Mouse (Mus musculus): ENCODE measurements around the gene Sycp2. TPM values are rescaled to one million over a fixed set of nuclear protein-coding genes. Genes with fewer than 3 reads are reported as not detected.
A peak's percentile ranks its signal among the peaks of the same experiment; 100 is the strongest.
"Not testable (repeated sequence)": the region's sequence is repeated elsewhere in the genome, so short reads cannot be mapped to it uniquely, and the experiment has no call there.

Sycp2 gene
- total RNA-seq, 2 experiments from 2014 or later, result 0.38 to 0.80 TPM

- peak; percentile 30 to 57 for DNase-seq (ENCODE audit: low spot score in 2 of 2)
Measured at GRCm38 (mm10) chr2:178413481-178414260, 6.2 kb upstream of the Sycp2 start.

- DNase-seq (ENCODE audit: low spot score in 2 of 2), result peak; percentile 37 to 42
Measured at GRCm38 (mm10) chr2:178413081-178413480, 5.6 kb upstream of the Sycp2 start.

- DNase-seq (ENCODE audit: low spot score in 2 of 2), result peak in 1 of 2 experiments; percentile 10
Measured at GRCm38 (mm10) chr2:178412598-178412997, 5.1 kb upstream of the Sycp2 start.

- peak in 1 of 2 experiments; percentile 2 for DNase-seq (ENCODE audit: low spot score in 2 of 2)
Measured at GRCm38 (mm10) chr2:178410286-178410685, 2.8 kb upstream of the Sycp2 start.

GRCm38 (mm10) chr2:178409024-178409423 is 1.5 kb upstream of the Sycp2 start:
- DNase-seq (ENCODE audit: low spot score in 2 of 2), result no peak

GRCm38 (mm10) chr2:178342597-178342996 is 64.9 kb downstream of the Sycp2 start:
- DNase-seq (ENCODE audit: low spot score in 2 of 2), result no peak

- DNase-seq (ENCODE audit: low spot score in 2 of 2), result not testable (repeated sequence)
Measured at GRCm38 (mm10) chr2:178342105-178342504, 65.4 kb downstream of the Sycp2 start.

GRCm38 (mm10) chr2:178339044-178339443 is 68.4 kb downstream of the Sycp2 start:
- no peak for DNase-seq (ENCODE audit: low spot score in 2 of 2)

- DNase-seq (ENCODE audit: low spot score in 2 of 2), result no peak
Measured at GRCm38 (mm10) chr2:178337878-178338277, 69.6 kb downstream of the Sycp2 start.

- no peak for DNase-seq (ENCODE audit: low spot score in 2 of 2)
Measured at GRCm38 (mm10) chr2:178329986-178330385, 77.5 kb downstream of the Sycp2 start.

- no peak for DNase-seq (ENCODE audit: low spot score in 2 of 2)
Measured at GRCm38 (mm10) chr2:178329551-178329950, 77.9 kb downstream of the Sycp2 start.

GRCm38 (mm10) chr2:178327466-178328040 is 79.9 kb downstream of the Sycp2 start:
- peak; percentile 76 to 83 for DNase-seq (ENCODE audit: low spot score in 2 of 2)

- DNase-seq (ENCODE audit: low spot score in 2 of 2), result no peak
Measured at GRCm38 (mm10) chr2:178326750-178327465, 80.6 kb downstream of the Sycp2 start.

GRCm38 (mm10) chr2:178326067-178326466 is 81.4 kb downstream of the Sycp2 start:
- peak in 1 of 2 experiments; percentile 10 for DNase-seq (ENCODE audit: low spot score in 2 of 2)

- peak in 1 of 2 experiments; percentile 7 for DNase-seq (ENCODE audit: low spot score in 2 of 2)
Measured at GRCm38 (mm10) chr2:178324818-178325217, 82.7 kb downstream of the Sycp2 start.

- peak in 1 of 2 experiments; percentile 7 for DNase-seq (ENCODE audit: low spot score in 2 of 2)
Measured at GRCm38 (mm10) chr2:178324410-178324809, 83.1 kb downstream of the Sycp2 start.

- DNase-seq (ENCODE audit: low spot score in 2 of 2), result peak in 1 of 2 experiments; percentile 3
Measured at GRCm38 (mm10) chr2:178321271-178321670, 86.2 kb downstream of the Sycp2 start.

GRCm38 (mm10) chr2:178319766-178320165 is 87.7 kb downstream of the Sycp2 start:
- DNase-seq (ENCODE audit: low spot score in 2 of 2), result no peak

- DNase-seq (ENCODE audit: low spot score in 2 of 2), result no peak
Measured at GRCm38 (mm10) chr2:178316281-178316680, 91.2 kb downstream of the Sycp2 start.

- no peak for DNase-seq (ENCODE audit: low spot score in 2 of 2)
Measured at GRCm38 (mm10) chr2:178313539-178313938, 93.9 kb downstream of the Sycp2 start.

GRCm38 (mm10) chr2:178304669-178305068 is 102.8 kb downstream of the Sycp2 start:
- DNase-seq (ENCODE audit: low spot score in 2 of 2), result no peak

GRCm38 (mm10) chr2:178304188-178304529 is 103.3 kb downstream of the Sycp2 start:
- DNase-seq (ENCODE audit: low spot score in 2 of 2), result no peak
